Mouse (Mus musculus): ENCODE measurements around the gene Pth2.

Gene Pth2

GRCm38 (mm10) chr7:45153586-45153985 lies 27.2 kb upstream of the Pth2 start:
- peak; percentile 47 for DNase-seq (ENCODE audit: low read depth)

DNA sequence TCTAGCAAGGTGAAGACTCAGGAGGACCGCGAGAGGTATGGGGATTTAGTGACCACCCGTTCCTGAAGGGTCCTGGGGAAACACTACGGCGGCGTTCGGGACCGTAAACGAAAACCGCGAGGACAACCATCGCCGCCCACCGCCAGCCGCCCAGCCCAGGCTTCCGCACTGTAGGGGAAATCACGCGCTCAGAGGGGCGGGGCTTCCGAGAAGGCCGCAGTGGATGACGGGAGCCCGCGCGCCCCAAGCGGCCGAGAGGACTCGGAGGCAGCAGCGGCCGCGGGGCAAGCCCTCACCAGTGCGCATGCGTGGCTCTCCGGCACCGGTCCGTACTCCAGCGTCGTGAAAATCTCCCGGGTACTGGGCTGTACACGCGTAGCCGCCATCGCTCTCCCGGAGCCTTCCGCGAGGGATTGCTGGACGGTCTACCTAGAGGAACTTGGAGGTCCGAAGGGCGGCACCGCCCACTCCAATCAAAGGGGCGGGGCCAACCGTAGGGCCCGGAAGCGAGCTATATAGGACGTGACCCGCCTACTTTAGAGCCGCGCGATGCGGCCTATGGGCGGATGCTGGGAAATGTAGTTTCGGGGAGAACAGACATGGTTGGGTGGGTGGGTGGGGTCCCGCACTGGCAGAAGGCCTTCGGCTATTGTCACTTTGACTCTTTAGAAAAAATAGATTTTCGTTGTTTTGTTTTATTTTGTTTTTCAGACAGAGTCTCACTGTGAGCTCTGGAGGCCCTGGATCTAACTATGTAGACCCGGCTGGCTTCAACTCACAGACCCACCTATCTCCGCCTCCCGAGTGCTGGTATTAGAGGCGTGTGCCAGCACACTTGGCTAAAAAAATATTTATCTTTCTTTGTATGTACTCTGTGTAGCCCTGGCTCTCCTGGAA lies 26.5 kb upstream of the Pth2 start, which contains the start of the genes Pih1d1 and Aldh16a1:
Gene Pih1d1 (plus strand): TSS at position 208 of the 897 bp plus-strand sequence.
Gene Aldh16a1 (minus strand): TSS at position 489 of the 897 bp plus-strand sequence.
- DNase-seq (ENCODE audit: low read depth) = peak; percentile 98

DNA sequence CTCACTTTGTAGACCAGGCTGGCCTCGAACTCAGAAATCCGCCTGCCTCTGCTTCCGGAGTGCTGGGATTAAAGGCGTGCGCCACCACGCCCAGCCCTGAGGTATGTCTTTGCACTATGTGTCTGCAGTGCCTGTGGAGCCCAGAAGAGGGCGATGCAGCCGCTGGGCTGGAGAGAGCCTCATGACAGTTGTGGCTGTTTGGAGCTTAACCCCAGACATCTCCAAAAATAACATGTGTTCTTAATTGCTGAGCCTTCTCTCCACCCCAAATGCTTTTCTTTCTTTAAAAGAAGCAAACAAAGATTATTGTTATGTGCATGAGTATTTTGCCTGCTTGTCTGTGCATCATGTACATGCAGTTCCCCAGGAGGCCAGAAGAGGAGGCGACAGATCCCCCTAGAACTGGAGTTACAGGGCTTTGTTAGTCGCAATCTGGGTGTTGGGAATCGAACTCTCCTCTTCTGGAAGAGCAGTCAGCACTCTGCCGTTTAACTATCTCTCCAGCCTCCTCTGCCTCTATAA lies 25.7 kb upstream of the Pth2 start:
- peak; percentile 89 for DNase-seq (ENCODE audit: low read depth)

- peak; percentile 36 for DNase-seq (ENCODE audit: low read depth)
These were observed 25.2 kb upstream of the Pth2 start for GRCm38 (mm10) chr7:45155590-45155989.

GRCm38 (mm10) chr7:45156206-45156605 lies 24.6 kb upstream of the Pth2 start:
- no peak for DNase-seq (ENCODE audit: low read depth)

GRCm38 (mm10) chr7:45157459-45157858 lies 23.3 kb upstream of the Pth2 start:
- no peak for DNase-seq (ENCODE audit: low read depth)

DNA sequence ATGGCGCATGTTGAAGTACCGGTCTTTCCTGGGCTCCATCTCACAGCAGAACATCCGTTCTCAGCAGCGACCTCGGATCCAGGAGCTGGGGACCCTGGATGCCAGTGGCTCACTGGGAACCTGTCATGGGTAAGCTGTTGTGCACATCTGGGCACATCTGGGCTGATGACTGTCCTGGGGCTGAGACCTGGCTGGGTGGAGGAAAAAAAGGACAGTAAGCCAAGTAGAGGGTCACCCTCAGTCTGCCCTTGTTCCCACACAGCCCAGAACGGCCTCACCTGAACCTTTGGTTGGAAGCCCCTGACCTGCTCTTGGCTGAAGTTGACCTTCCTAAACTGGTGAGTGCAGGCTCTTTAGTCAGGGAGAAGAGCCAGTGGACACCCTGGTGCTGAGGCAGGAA lies 21.8 kb upstream of the Pth2 start:
- no peak for DNase-seq (ENCODE audit: low read depth)

- DNase-seq (ENCODE audit: low read depth) = no peak
These were observed 20.4 kb upstream of the Pth2 start for GRCm38 (mm10) chr7:45160316-45160800.

GRCm38 (mm10) chr7:45160866-45161265 lies 19.9 kb upstream of the Pth2 start:
- DNase-seq (ENCODE audit: low read depth) = no peak

GRCm38 (mm10) chr7:45161612-45162473 lies 19.0 kb upstream of the Pth2 start:
- DNase-seq (ENCODE audit: low read depth) = peak; percentile 92

- DNase-seq (ENCODE audit: low read depth) = no peak
These were observed 18.2 kb upstream of the Pth2 start for GRCm38 (mm10) chr7:45162551-45162950.

DNA sequence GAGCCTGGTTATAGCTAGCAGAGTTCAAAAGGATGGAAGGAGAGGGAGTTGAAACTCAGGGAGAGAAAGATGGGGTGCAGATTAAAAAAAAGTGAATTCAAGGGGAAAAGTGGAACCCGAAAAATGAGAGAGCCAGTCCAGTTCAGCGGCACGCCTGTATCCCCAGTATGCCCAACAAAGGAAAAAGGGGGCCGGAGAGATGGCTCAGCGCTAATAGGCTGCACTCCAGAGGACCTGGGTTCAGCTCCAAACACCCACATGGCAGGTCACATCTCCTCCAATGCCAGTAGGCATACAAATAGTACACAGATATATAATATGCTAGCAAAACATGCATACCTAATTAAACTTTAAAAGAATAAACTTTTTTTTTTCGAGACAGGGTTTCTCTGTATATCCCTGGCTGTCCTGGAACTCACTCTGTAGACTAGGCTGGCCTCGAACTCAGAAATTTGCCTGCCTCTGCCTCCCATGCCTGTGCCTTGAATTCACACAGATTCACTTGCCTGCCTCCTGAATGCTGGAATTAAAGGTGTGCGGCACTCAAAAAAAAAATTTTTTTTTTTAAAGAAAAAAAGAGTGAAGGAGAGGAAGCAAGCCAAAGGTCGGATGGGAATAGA lies 17.7 kb upstream of the Pth2 start:
- no peak for DNase-seq (ENCODE audit: low read depth)

- DNase-seq (ENCODE audit: low read depth) = peak; percentile 50
These were observed 16.9 kb upstream of the Pth2 start, which contains the start of gene Slc17a7 for GRCm38 (mm10) chr7:45163735-45164490. TSS of gene Slc17a7 (plus strand) at chr7:45163949.

GRCm38 (mm10) chr7:45164833-45165232 lies 16.0 kb upstream of the Pth2 start:
- no peak for DNase-seq (ENCODE audit: low read depth)

DNA sequence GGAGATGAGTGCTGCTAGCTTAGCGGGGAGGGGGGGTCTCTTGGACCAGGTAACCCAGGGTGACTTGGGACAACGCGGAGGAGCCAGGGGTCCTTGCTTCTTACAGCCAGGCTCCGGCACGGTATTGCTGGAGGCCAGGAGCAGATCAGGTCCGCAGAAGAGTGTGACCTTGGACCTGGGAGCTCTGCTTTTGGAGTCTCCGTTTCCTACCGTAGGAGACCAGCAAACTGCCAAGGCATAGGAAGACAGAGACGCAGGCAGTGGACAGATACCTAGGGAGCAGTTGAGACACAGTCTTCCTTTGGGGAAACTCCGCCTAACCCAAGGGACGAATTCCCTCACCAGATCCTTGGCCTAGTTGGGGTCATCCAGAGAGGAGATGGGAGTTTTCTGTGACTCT lies 15.1 kb upstream of the Pth2 start:
- DNase-seq (ENCODE audit: low read depth) = no peak

- DNase-seq (ENCODE audit: low read depth) = no peak
These were observed 13.8 kb upstream of the Pth2 start for GRCm38 (mm10) chr7:45166950-45167401.

- no peak for DNase-seq (ENCODE audit: low read depth)
These were observed 12.9 kb upstream of the Pth2 start for GRCm38 (mm10) chr7:45167761-45168445.

GRCm38 (mm10) chr7:45168656-45169055 lies 12.1 kb upstream of the Pth2 start:
- DNase-seq (ENCODE audit: low read depth) = no peak

- DNase-seq (ENCODE audit: low read depth) = no peak
These were observed 11.3 kb upstream of the Pth2 start for GRCm38 (mm10) chr7:45169495-45169894.

GRCm38 (mm10) chr7:45172974-45173373 lies 7.8 kb upstream of the Pth2 start:
- peak; percentile 35 for DNase-seq (ENCODE audit: low read depth)
